Mouse (Mus musculus) limb, embryonic 11.5 days (tissue): ENCODE measurements around the gene Smyd1. TPM values are rescaled to one million over a fixed set of nuclear protein-coding genes. Genes with fewer than 3 reads are reported as not detected.

Experiments
- ATAC-seq: fragments of 200-750 bp; cut with Nextera tagmentation; 2 replicates; pipeline ENCODE4 v1.8.0; 2017; ENCODE audit warnings: low read depth; ENCODE audit not compliant: insufficient number of reproducible peaks, low FRiP score, low TSS enrichment
- DNase-seq: peaks from one replicate; pipeline ENCODE4 v3.0.0-alpha.2; 2015; ENCODE audit warnings: low spot score
- H3K27ac ChIP-seq: fragments of 300-500 bp; sonication (generic); replicated peaks from 2 replicates; pipeline ENCODE4 v1.5.1; 2014; ENCODE audit warnings: low read depth, mild to moderate bottlenecking, low read length
- H3K27me3 ChIP-seq: fragments of 300-500 bp; sonication (generic); 2 replicates; pipeline ENCODE4 v1.6.1; 2014; ENCODE audit warnings: mild to moderate bottlenecking, low read length, mixed read lengths; ENCODE audit not compliant: control insufficient read depth, insufficient read depth
- H3K36me3 ChIP-seq: fragments of 300-500 bp; sonication (generic); 2 replicates; pipeline ENCODE4 v1.6.1; 2014; ENCODE audit warnings: mild to moderate bottlenecking, low read length, moderate library complexity, mixed read lengths; ENCODE audit not compliant: control insufficient read depth, insufficient read depth
- H3K4me1 ChIP-seq: fragments of 300-500 bp; sonication (generic); 2 replicates; pipeline ENCODE4 v1.6.1; 2014; ENCODE audit warnings: low read length, mixed read lengths; ENCODE audit not compliant: control insufficient read depth, insufficient read depth
- H3K4me2 ChIP-seq: fragments of 300-500 bp; sonication (generic); 2 replicates; pipeline ENCODE4 v1.6.1; 2014; ENCODE audit warnings: low read depth, mild to moderate bottlenecking, moderate library complexity; ENCODE audit not compliant: severe bottlenecking
- H3K4me3 ChIP-seq: fragments of 300-500 bp; sonication (generic); 2 replicates; pipeline ENCODE4 v1.5.1; 2014; ENCODE audit warnings: low read depth, low read length
- H3K9ac ChIP-seq: fragments of 300-500 bp; sonication (generic); 2 replicates; pipeline ENCODE4 v1.6.1; 2014; ENCODE audit warnings: mild to moderate bottlenecking, low read length
- H3K9me3 ChIP-seq: fragments of 300-500 bp; sonication (generic); 2 replicates; pipeline ENCODE4 v1.6.1; 2016; ENCODE audit warnings: low read length; ENCODE audit not compliant: control insufficient read depth
- WGBS: fragments of 180-500 bp; shearing (Covaris S2); extraction: QIAGEN DNeasy Blood & Tissue Kit; methylation state at CpG from one replicate; pipeline ENCODE4 v1.1.7; 2014; 5-methylcytosine and 5-hydroxymethylcytosine counted together
- polyA plus RNA-seq: library from polyadenylated mRNA; unstranded; fragments of >200 nt; fragmentation: Nextera tagmentation; extraction: Ambion mirVana; gene quantifications from 2 replicates; pipeline ENCODE4 v1.2.1, GENCODE M21; 2014

The Smyd1 gene
- polyA plus RNA-seq, result 1.7 and 3.7 TPM in 2 replicates

- H3K36me3 ChIP-seq, result no peaks in the 10 kb centered on the region
- no peak for ATAC-seq
- no peak within 1 kb of the TSS for H3K27ac ChIP-seq
- H3K4me2 ChIP-seq, result no peak within 1 kb of the TSS
- H3K27me3 ChIP-seq, result no peaks in the 10 kb centered on the region
- H3K4me3 ChIP-seq, result no peak within 1 kb of the TSS
- DNase-seq, result no peak
- no peaks in the 10 kb centered on the region for H3K4me1 ChIP-seq
- H3K9me3 ChIP-seq, result no peaks in the 10 kb centered on the region
- WGBS, result 78% methylated on average over 3 of the region's 3 CpGs
- no peak within 1 kb of the TSS for H3K9ac ChIP-seq
Measured at GRCm38 (mm10) chr6:71321826-71322283, at the start of gene Smyd1. Gene Smyd1 (minus strand): TSS chr6:71322233.

- H3K27ac ChIP-seq, result no peak overlapping the region
- DNase-seq (no peak), ATAC-seq (no peak)
- H3K9me3 ChIP-seq, result no peaks in the 10 kb centered on the region
- no peaks in the 10 kb centered on the region for H3K36me3 ChIP-seq
- no peak overlapping the region for H3K4me3 ChIP-seq
- H3K27me3 ChIP-seq, result no peaks in the 10 kb centered on the region
- no peak overlapping the region for H3K4me2 ChIP-seq
- no peaks in the 10 kb centered on the region for H3K4me1 ChIP-seq
- 84% methylated on average over 5 of the region's 5 CpGs for WGBS
- no peak overlapping the region for H3K9ac ChIP-seq
Measured at GRCm38 (mm10) chr6:71371085-71371605, 49.1 kb upstream of the Smyd1 start.

DNA sequence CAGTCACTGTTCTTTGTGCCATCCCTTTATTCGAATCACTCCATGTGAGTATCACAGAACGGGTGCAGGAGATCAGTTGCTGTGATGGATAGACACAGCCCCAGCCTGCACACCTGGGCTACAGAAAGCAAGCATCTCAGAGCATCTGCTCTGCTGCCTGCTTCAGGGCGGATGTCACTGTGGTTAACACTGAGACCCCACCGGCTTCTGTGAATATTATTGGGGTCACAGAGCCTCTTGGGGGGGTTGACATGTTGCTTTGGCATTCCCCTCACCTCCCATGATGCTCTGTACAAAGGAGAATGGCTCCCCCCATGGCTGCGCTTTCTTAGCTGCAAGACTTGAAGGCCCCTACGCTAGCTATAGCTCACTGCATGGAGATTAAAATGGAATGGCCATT lies 47.4 kb upstream of the Smyd1 start:
- H3K9ac ChIP-seq, result no peak overlapping the region
- no peak overlapping the region for H3K27ac ChIP-seq
- no peak overlapping the region for H3K4me2 ChIP-seq
- WGBS, result 86% methylated on average over 6 of the region's 6 CpGs
- DNase-seq (no peak), ATAC-seq (no peak)
- no peak overlapping the region for H3K4me3 ChIP-seq
- no peaks in the 10 kb centered on the region for H3K9me3 ChIP-seq
- H3K27me3 ChIP-seq, result no peaks in the 10 kb centered on the region
- no peaks in the 10 kb centered on the region for H3K4me1 ChIP-seq
- no peaks in the 10 kb centered on the region for H3K36me3 ChIP-seq

GRCm38 (mm10) chr6:71363995-71364394 lies 42.0 kb upstream of the Smyd1 start:
- Histone ChIP-seq H3K27me3 (no peaks in the 10 kb centered on the region), H3K9ac (no peak overlapping the region), H3K4me3 (no peak overlapping the region), H3K4me2 (no peak overlapping the region), H3K4me1 (no peaks in the 10 kb centered on the region), H3K9me3 (no peaks in the 10 kb centered on the region), H3K36me3 (no peaks in the 10 kb centered on the region), H3K27ac (no peak overlapping the region)
- no peak for DNase-seq
- WGBS, result 83% methylated on average over 2 of the region's 2 CpGs
- no peak for ATAC-seq

GRCm38 (mm10) chr6:71361156-71361670 lies 39.2 kb upstream of the Smyd1 start:
- Histone ChIP-seq H3K4me3 (no peak overlapping the region), H3K27me3 (no peaks in the 10 kb centered on the region), H3K9ac (no peak overlapping the region), H3K4me2 (no peak overlapping the region), H3K9me3 (no peaks in the 10 kb centered on the region), H3K36me3 (no peaks in the 10 kb centered on the region), H3K27ac (no peak overlapping the region), H3K4me1 (no peaks in the 10 kb centered on the region)
- ATAC-seq (no peak), DNase-seq (no peak)
- 78% methylated on average over 10 of the region's 10 CpGs for whole genome bisulfite sequencing

DNA sequence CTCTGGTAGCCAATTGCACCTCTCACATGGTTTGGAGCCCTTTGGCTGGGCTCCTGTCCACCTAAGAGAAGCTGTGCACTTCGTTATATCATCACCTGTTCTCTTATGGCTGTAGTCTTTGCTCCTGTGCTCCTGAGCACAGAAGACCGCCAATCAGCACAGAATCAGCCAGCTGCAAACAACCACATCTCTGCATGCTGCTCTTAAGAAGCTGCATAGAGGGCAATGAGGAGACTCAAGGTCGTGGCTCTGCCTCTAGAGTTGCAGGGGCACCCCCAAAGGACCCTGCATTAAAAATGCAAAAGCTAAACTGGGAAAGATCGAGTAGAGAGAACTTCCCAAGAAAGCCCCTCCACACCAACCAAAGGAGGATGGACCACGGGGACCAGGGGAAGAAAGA lies 38.7 kb upstream of the Smyd1 start:
- Histone ChIP-seq H3K27me3 (no peaks in the 10 kb centered on the region), H3K9me3 (no peaks in the 10 kb centered on the region), H3K36me3 (no peaks in the 10 kb centered on the region), H3K4me2 (no peak overlapping the region), H3K27ac (no peak overlapping the region), H3K9ac (no peak overlapping the region), H3K4me3 (no peak overlapping the region), H3K4me1 (no peaks in the 10 kb centered on the region)
- DNase-seq, result no peak
- 62% methylated on average over 5 of the region's 5 CpGs for WGBS
- ATAC-seq, result no peak

DNA sequence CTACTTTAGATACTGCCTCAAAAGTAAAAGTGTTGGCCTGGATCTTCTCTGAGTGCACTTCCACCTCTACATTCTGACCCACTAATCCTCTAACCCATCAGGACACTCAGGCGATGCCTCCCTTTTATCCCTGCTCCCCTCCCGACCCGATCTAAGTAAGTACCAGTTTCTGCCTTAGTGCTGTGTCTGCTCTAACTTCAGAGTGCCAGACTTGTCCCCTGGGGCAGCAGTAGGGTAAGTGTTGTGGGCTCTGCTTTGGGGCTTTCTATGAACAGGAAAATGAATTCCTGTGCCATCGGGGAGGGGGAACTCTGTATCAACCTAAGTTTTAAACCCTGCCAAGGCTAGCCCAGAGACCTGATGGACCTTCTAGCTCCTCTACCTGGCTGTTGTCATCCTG lies 38.2 kb upstream of the Smyd1 start:
- Histone ChIP-seq H3K9me3 (no peaks in the 10 kb centered on the region), H3K27ac (no peak overlapping the region), H3K4me3 (no peak overlapping the region), H3K4me2 (no peak overlapping the region), H3K9ac (no peak overlapping the region), H3K36me3 (no peaks in the 10 kb centered on the region), H3K27me3 (no peaks in the 10 kb centered on the region), H3K4me1 (no peaks in the 10 kb centered on the region)
- WGBS, result 87% methylated on average over 4 of the region's 4 CpGs
- DNase-seq (no peak), ATAC-seq (no peak)

- H3K4me1 ChIP-seq, result no peaks in the 10 kb centered on the region
Measured at GRCm38 (mm10) chr6:71357493-71357892, 35.5 kb upstream of the Smyd1 start.

GRCm38 (mm10) chr6:71353722-71354121 lies 31.7 kb upstream of the Smyd1 start:
- no peak for ATAC-seq
- H3K9ac ChIP-seq, result no peak overlapping the region
- no peak for DNase-seq
- WGBS, result 79% methylated on average over 2 of the region's 2 CpGs
- H3K27me3 ChIP-seq, result no peaks in the 10 kb centered on the region
- H3K27ac ChIP-seq, result no peak overlapping the region
- no peak overlapping the region for H3K4me2 ChIP-seq
- no peaks in the 10 kb centered on the region for H3K4me1 ChIP-seq
- no peaks in the 10 kb centered on the region for H3K36me3 ChIP-seq
- H3K4me3 ChIP-seq, result no peak overlapping the region
- H3K9me3 ChIP-seq, result no peaks in the 10 kb centered on the region

More at GRCm38 (mm10) chr6:71357493-71357892, 35.5 kb upstream of the Smyd1 start:
- Histone ChIP-seq H3K9me3 (no peaks in the 10 kb centered on the region), H3K4me3 (no peak overlapping the region), H3K27ac (no peak overlapping the region), H3K9ac (no peak overlapping the region), H3K36me3 (no peaks in the 10 kb centered on the region), H3K27me3 (no peaks in the 10 kb centered on the region), H3K4me2 (no peak overlapping the region)
- no peak for DNase-seq
- 91% methylated on average over 7 of the region's 7 CpGs for WGBS
- no peak for ATAC-seq
